Mouse (Mus musculus) CD8-positive naive resting alpha-beta T cell, adult 57 days (primary cell): ENCODE results near the gene Adgrg1. TPM values are rescaled to one million over a fixed set of nuclear protein-coding genes. Genes with fewer than 3 reads are reported as not detected.

Source experiments
- total RNA-seq: library from RNA; stranded (reverse); gene quantifications from one replicate; pipeline ENCODE4 v1.2.4, GENCODE M21; 2023

Adgrg1 gene
- total RNA-seq = 1.3 TPM

DNA sequence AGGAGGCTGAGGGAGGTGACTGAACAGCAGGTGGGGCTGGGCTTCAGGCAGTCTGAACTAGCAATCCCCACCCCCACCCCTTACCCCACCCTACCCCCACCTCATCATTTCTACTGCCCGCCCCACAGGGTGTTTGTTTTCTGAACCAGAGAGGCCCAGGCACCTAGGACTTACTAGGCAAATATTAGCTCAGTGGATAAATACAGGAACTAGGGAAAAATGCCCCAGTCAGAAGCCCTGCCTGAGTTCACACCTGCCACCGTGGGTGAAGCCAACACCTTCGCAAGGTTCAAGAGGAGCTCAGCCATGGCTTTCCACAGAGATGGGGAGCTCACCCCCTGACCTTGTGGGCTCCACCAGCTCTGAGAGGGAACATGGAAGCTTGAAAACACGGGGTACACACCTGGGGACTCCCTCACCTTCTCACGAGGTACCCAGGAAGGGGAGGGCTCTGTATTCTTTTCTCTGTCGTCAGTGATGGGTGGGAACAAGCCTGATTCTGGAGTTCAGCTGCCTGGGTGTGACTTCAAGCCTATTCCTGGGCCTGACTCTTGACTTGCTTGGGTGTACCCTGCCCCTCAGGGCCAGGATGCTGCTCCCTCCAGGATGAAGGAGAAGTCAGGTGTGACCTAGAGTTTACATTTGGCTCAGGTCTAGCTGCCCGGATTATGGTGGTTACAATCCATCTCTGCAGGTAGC, at the start of gene Adgrg1:
Adgrg1 (plus strand) TSS at position 285 of the 699 bp plus-strand sequence.

GRCm38 (mm10) chr8:95017451-95017850, 42.9 kb downstream of the Adgrg1 start, which contains the start of gene Adgrg3:
Gene Adgrg3, plus strand, starts transcription at chr8:95017692.

DNA sequence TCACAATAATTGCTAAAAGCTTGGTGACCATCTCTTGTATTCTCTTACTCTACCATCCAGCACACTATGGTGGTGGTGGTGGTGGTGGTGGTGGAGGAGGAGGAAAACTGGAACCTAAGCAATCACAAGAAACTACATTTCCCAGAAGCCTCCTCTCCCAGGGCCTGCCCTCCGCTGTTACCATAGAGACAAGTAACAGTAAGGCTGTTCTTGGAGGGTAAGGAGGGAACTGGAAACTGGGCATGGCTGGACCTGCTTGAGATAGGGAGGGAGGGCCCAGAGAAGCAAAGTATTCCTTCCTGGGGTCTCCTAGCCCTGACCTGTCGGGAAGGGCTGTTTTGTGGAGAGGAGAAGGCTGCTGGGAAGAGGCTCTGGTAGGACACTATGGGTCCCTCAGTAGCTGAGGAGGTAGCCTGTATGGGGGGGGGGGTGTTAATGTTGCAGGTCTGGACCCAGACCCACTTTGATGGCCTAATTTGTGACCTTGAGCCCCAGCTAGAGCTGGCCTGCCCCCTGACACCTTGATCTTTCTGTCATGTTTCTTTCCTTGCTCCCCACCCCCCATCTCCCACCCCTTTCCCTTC, 80.5 kb downstream of the Adgrg1 start, which contains the start of gene Drc7:
Drc7 (plus strand) TSS at position 177 of the 584 bp plus-strand sequence.

Other genes starting within 250 kb of the Adgrg1 start
- gene Ccl22, start 229.2 kb upstream of the Adgrg1 start, total RNA-seq = not detected
- gene Cx3cl1, start 202.7 kb upstream of the Adgrg1 start, total RNA-seq = not detected
- gene Ccl17, start 164.3 kb upstream of the Adgrg1 start, total RNA-seq = not detected
- 39.6 TPM for gene Coq9, start 136.4 kb upstream of the Adgrg1 start, total RNA-seq
- 60.7 TPM for gene Ciapin1, start 136.4 kb upstream of the Adgrg1 start, total RNA-seq
- gene Polr2c, start 117.3 kb upstream of the Adgrg1 start, total RNA-seq = 56.6 TPM
- gene Dok4, start 98.4 kb upstream of the Adgrg1 start, total RNA-seq = 0.40 TPM
- gene Ccdc102a, start 56.7 kb upstream of the Adgrg1 start, total RNA-seq = 10.8 TPM
- 135 TPM for gene Adgrg5, start 51.1 kb upstream of the Adgrg1 start, total RNA-seq
- gene Adgrg3, start 42.9 kb downstream of the Adgrg1 start, total RNA-seq = 10.5 TPM
- not detected for gene Drc7, start 80.4 kb downstream of the Adgrg1 start, total RNA-seq
- 17.4 TPM for gene Katnb1, start 106.4 kb downstream of the Adgrg1 start, total RNA-seq
- gene Kifc3, start 228.1 kb downstream of the Adgrg1 start, total RNA-seq = 9.9 TPM